Mouse (Mus musculus): ENCODE results near the gene Gm11595. TPM values are rescaled to one million over a fixed set of nuclear protein-coding genes. Genes with fewer than 3 reads are reported as not detected.

Gm11595 gene
- polyA plus RNA-seq, 1 experiment from 2014 or later = not detected

Other genes starting within 250 kb of the Gm11595 start
- gene Krt40, start 229.8 kb downstream of the Gm11595 start, polyA plus RNA-seq (2018) = not detected in 3 replicates
- gene Krtap3-3, start 222.0 kb downstream of the Gm11595 start, polyA plus RNA-seq (2018) = not detected in 3 replicates
- gene Krtap3-2, start 216.1 kb downstream of the Gm11595 start, polyA plus RNA-seq (2018) = not detected in 3 replicates
- gene Gm11939, start 213.4 kb downstream of the Gm11595 start, polyA plus RNA-seq (2018) = not detected in 3 replicates
- gene Krtap3-1, start 206.3 kb downstream of the Gm11595 start, polyA plus RNA-seq (2018) = not detected in 3 replicates
- not detected in 3 replicates for gene Krtap1-5, start 191.9 kb downstream of the Gm11595 start, polyA plus RNA-seq (2018)
- not detected in 3 replicates for gene Krtap1-4, start 189.3 kb downstream of the Gm11595 start, polyA plus RNA-seq (2018)
- not detected in 3 replicates for gene Krtap1-3, start 181.6 kb downstream of the Gm11595 start, polyA plus RNA-seq (2018)
- gene Krtap9-3, start 174.8 kb downstream of the Gm11595 start, polyA plus RNA-seq (2018) = not detected in 3 replicates
- not detected in 3 replicates for gene Gm11938, start 169.6 kb downstream of the Gm11595 start, polyA plus RNA-seq (2018)
- gene Gm11937, start 162.7 kb downstream of the Gm11595 start, polyA plus RNA-seq (2018) = not detected in 3 replicates
- not detected in 3 replicates for gene Krtap2-4, start 158.1 kb downstream of the Gm11595 start, polyA plus RNA-seq (2018)
- gene Gm11562, start 152.5 kb downstream of the Gm11595 start, polyA plus RNA-seq (2018) = not detected in 3 replicates
- not detected in 3 replicates for gene Krtap4-1, start 144.7 kb downstream of the Gm11595 start, polyA plus RNA-seq (2018)
- not detected in 3 replicates for gene Krtap4-2, start 137.8 kb downstream of the Gm11595 start, polyA plus RNA-seq (2018)
- gene Krtap4-7, start 128.8 kb downstream of the Gm11595 start, polyA plus RNA-seq (2018) = not detected in 3 replicates
- not detected in 3 replicates for gene Gm11555, start 122.7 kb downstream of the Gm11595 start, polyA plus RNA-seq (2018)
- gene Gm11563, start 114.0 kb downstream of the Gm11595 start, polyA plus RNA-seq (2018) = not detected in 3 replicates
- not detected in 3 replicates for gene Krtap4-6, start 107.0 kb downstream of the Gm11595 start, polyA plus RNA-seq (2018)
- gene Gm14190, start 82.2 kb downstream of the Gm11595 start, polyA plus RNA-seq (2018) = not detected in 3 replicates
- gene Gm14180, start 38.6 kb downstream of the Gm11595 start, polyA plus RNA-seq (2018) = not detected in 3 replicates
- gene Krtap4-8, start 7.8 kb upstream of the Gm11595 start, polyA plus RNA-seq (2018) = not detected in 3 replicates
- gene Krtap4-9, start 12.3 kb upstream of the Gm11595 start, polyA plus RNA-seq (2018) = not detected in 3 replicates
- not detected in 3 replicates for gene Gm11596, start 20.6 kb upstream of the Gm11595 start, polyA plus RNA-seq (2018)
- gene Gm11569, start 26.0 kb upstream of the Gm11595 start, polyA plus RNA-seq (2018) = not detected in 3 replicates
- gene Gm11554, start 31.5 kb upstream of the Gm11595 start, polyA plus RNA-seq (2018) = not detected in 3 replicates
- gene Krtap4-13, start 37.0 kb upstream of the Gm11595 start, polyA plus RNA-seq (2018) = not detected in 3 replicates
- gene Gm11564, start 42.8 kb upstream of the Gm11595 start, polyA plus RNA-seq (2018) = not detected in 3 replicates
- not detected in 3 replicates for gene 2300003K06Rik, start 65.2 kb upstream of the Gm11595 start, polyA plus RNA-seq (2018)
- not detected in 3 replicates for gene Krtap4-16, start 78.7 kb upstream of the Gm11595 start, polyA plus RNA-seq (2018)
- not detected in 3 replicates for gene Gm11568, start 85.0 kb upstream of the Gm11595 start, polyA plus RNA-seq (2018)
- not detected in 3 replicates for gene Gm11559, start 91.6 kb upstream of the Gm11595 start, polyA plus RNA-seq (2018)
- not detected in 3 replicates for gene Krtap9-1, start 100.5 kb upstream of the Gm11595 start, polyA plus RNA-seq (2018)
- gene Gm11567, start 106.3 kb upstream of the Gm11595 start, polyA plus RNA-seq (2018) = not detected in 3 replicates
- not detected in 3 replicates for gene Krtap31-1, start 135.0 kb upstream of the Gm11595 start, polyA plus RNA-seq (2018)
- not detected in 3 replicates for gene Gm11565, start 141.8 kb upstream of the Gm11595 start, polyA plus RNA-seq (2018)
- not detected in 3 replicates for gene Krtap31-2, start 163.4 kb upstream of the Gm11595 start, polyA plus RNA-seq (2018)
- not detected in 3 replicates for gene Krtap9-5, start 175.6 kb upstream of the Gm11595 start, polyA plus RNA-seq (2018)
- gene Krtap29-1, start 206.1 kb upstream of the Gm11595 start, polyA plus RNA-seq (2018) = not detected in 3 replicates
- not detected in 3 replicates for gene Krtap16-1, start 213.7 kb upstream of the Gm11595 start, polyA plus RNA-seq (2018)
- gene Krtap17-1, start 221.1 kb upstream of the Gm11595 start, polyA plus RNA-seq (2018) = not detected in 3 replicates
- not detected in 3 replicates for gene Krt33a, start 243.3 kb upstream of the Gm11595 start, polyA plus RNA-seq (2018)